Mouse (Mus musculus) CH12.LX (cell line): ENCODE measurements around the gene Bcas3. TPM values are rescaled to one million over a fixed set of nuclear protein-coding genes. Genes with fewer than 3 reads are reported as not detected.

Experiments
- DNase-seq: peaks from one replicate; pipeline ENCODE4 v3.0.0-alpha.2; 2013; ENCODE audit errors: extremely low read depth
- H3K27ac ChIP-seq: 2 replicates; pipeline ENCODE4 v1.5.1; 2012; ENCODE audit warnings: low read depth, mild to moderate bottlenecking, control low read depth, moderate library complexity; ENCODE audit not compliant: insufficient read depth
- H3K27me3 ChIP-seq: replicated peaks from 2 replicates; pipeline ENCODE3; 2012; ENCODE audit warnings: inconsistent platforms
- H3K36me3 ChIP-seq, 2 experiments: replicated peaks in 1 of 2; 2 replicates each; pipeline versions ENCODE3 to v1.6.1; 2012; ENCODE audit warnings: inconsistent platforms in 1 of 2, low read length in 1 of 2, mild to moderate bottlenecking in 1 of 2, mixed read lengths in 1 of 2, moderate library complexity in 1 of 2; ENCODE audit not compliant: control insufficient read depth in 1 of 2, insufficient read depth in 1 of 2
- H3K4me1 ChIP-seq, 2 experiments: 2 replicates each; pipeline ENCODE4 v1.6.1; 2012; ENCODE audit warnings: inconsistent platforms in 1 of 2, moderate library complexity in 1 of 2; ENCODE audit not compliant: insufficient read depth in 2 of 2, control insufficient read depth in 1 of 2
- H3K4me2 ChIP-seq: 2 replicates; pipeline ENCODE4 v1.6.1; 2012; ENCODE audit warnings: low read depth, mild to moderate bottlenecking, control low read depth; ENCODE audit not compliant: poor library complexity, insufficient read depth, severe bottlenecking
- H3K4me3 ChIP-seq, 3 experiments: fragments of 150-350 bp in 1 of 3; sonication (generic) in 1 of 3; replicated peaks in 1 of 3; 2 replicates each; pipeline versions ENCODE3 to v1.5.1; 2011 to 2012; ENCODE audit warnings: low read depth in 2 of 3, low read length in 2 of 3, mild to moderate bottlenecking in 2 of 3, moderate library complexity in 2 of 3, control low read depth in 1 of 3, improper control_type of control experiment in 1 of 3, inconsistent platforms in 1 of 3, mixed read lengths in 1 of 3; ENCODE audit not compliant: poor library complexity in 1 of 3
- H3K79me2 ChIP-seq: replicated peaks from 2 replicates; pipeline ENCODE4 v1.6.1; 2012; ENCODE audit warnings: mild to moderate bottlenecking, moderate library complexity; ENCODE audit not compliant: control insufficient read depth, poor library complexity, insufficient read depth, severe bottlenecking; ENCODE audit errors: extremely low read depth
- H3K9ac ChIP-seq: 2 replicates; pipeline ENCODE4 v1.6.1; 2012; ENCODE audit warnings: low read depth, mild to moderate bottlenecking, control low read depth, moderate library complexity; ENCODE audit not compliant: insufficient read depth
- H3K9me3 ChIP-seq: replicated peaks from 2 replicates; pipeline ENCODE3; 2012; ENCODE audit warnings: low read length, inconsistent platforms, mixed read lengths
- BHLHE40 ChIP-seq: IDR thresholded peaks from 2 replicates; pipeline ENCODE4 v1.6.1; 2011; ENCODE audit warnings: mild to moderate bottlenecking, low read depth, low read length, improper control_type of control experiment
- ETS1 ChIP-seq: conservative IDR thresholded peaks from 2 replicates; pipeline ENCODE4 v1.6.1; 2012; ENCODE audit warnings: low read depth, mild to moderate bottlenecking, inconsistent platforms, low read length, improper control_type of control experiment, moderate library complexity
- HCFC1 ChIP-seq: IDR thresholded peaks from 2 replicates; pipeline ENCODE4 v1.6.1; 2012; ENCODE audit warnings: low read depth, mild to moderate bottlenecking, inconsistent platforms, low read length, improper control_type of control experiment
- IRF4 ChIP-seq: IDR thresholded peaks from 2 replicates; pipeline ENCODE4 v1.6.1; 2014; ENCODE audit warnings: low read depth, mild to moderate bottlenecking, inconsistent platforms, low read length, improper control_type of control experiment
- MAX ChIP-seq: IDR thresholded peaks from 2 replicates; pipeline ENCODE4 v1.6.1; 2011; ENCODE audit warnings: low read length, improper control_type of control experiment
- MEF2A ChIP-seq: IDR thresholded peaks from 2 replicates; pipeline ENCODE4 v1.6.1; 2014; ENCODE audit warnings: low read depth, mild to moderate bottlenecking, inconsistent platforms, low read length, improper control_type of control experiment, borderline replicate concordance
- MXI1 ChIP-seq: IDR thresholded peaks from 2 replicates; pipeline ENCODE4 v1.6.1; 2011; ENCODE audit warnings: mild to moderate bottlenecking, low read depth, low read length, improper control_type of control experiment
- NELFE ChIP-seq: IDR thresholded peaks from 2 replicates; pipeline ENCODE4 v1.6.1; 2011; ENCODE audit warnings: low read depth, low read length, improper control_type of control experiment
- NRF1 ChIP-seq: IDR thresholded peaks from 2 replicates; pipeline ENCODE4 v1.6.1; 2014; ENCODE audit warnings: low read depth, mild to moderate bottlenecking, inconsistent platforms, low read length, improper control_type of control experiment, moderate library complexity
- SMC3 ChIP-seq: IDR thresholded peaks from 2 replicates; pipeline ENCODE4 v1.6.1; 2011; ENCODE audit warnings: low read depth, low read length, improper control_type of control experiment
- USF2 ChIP-seq: conservative IDR thresholded peaks from 2 replicates; pipeline ENCODE4 v1.6.1; 2011; ENCODE audit warnings: low read depth, low read length, improper control_type of control experiment
- ZC3H11A ChIP-seq: IDR thresholded peaks from 2 replicates; pipeline ENCODE4 v1.6.1; 2012; ENCODE audit warnings: low read depth, mild to moderate bottlenecking, inconsistent platforms, low read length, improper control_type of control experiment
- dilution Hi-C: fragments of 300-500 bp; cut with MboI; formaldehyde crosslinking; loops from 2 replicates; pipeline ENCODE4 v1.14.3; 2020; ENCODE audit warnings: low sequenced_read_pairs; ENCODE audit not compliant: extremely low pct_unique_long_range_greater_than_20kb, extremely low pct_ligation_motif_present
- in situ Hi-C: fragments of 300-500 bp; cut with MboI; formaldehyde crosslinking; loops from 3 replicates; pipeline ENCODE4 v1.14.3; 2019; ENCODE audit warnings: low sequenced_read_pairs, low pct_ligation_motif_present, low pct_unique_long_range_greater_than_20kb, mixed read lengths
- polyA plus RNA-seq: library from polyadenylated mRNA; unstranded; fragments of >175 nt; gene quantifications from 2 replicates; pipeline ENCODE4 v1.2.1, GENCODE M21; 2012; ENCODE audit warnings: low read depth; ENCODE audit not compliant: insufficient read length
- total RNA-seq, 2 experiments: library from RNA; depleted of rRNA; stranded (reverse); fragments of 300-350 nt in 1 of 2; fragments of >200 nt in 1 of 2; gene quantifications; 2 replicates each; pipeline ENCODE4 v1.2.3; 2012 to 2014

The Bcas3 gene
- total and polyA plus RNA-seq, 3 experiments, result 8.2 to 21.3 (median 9.7) TPM

DNA sequence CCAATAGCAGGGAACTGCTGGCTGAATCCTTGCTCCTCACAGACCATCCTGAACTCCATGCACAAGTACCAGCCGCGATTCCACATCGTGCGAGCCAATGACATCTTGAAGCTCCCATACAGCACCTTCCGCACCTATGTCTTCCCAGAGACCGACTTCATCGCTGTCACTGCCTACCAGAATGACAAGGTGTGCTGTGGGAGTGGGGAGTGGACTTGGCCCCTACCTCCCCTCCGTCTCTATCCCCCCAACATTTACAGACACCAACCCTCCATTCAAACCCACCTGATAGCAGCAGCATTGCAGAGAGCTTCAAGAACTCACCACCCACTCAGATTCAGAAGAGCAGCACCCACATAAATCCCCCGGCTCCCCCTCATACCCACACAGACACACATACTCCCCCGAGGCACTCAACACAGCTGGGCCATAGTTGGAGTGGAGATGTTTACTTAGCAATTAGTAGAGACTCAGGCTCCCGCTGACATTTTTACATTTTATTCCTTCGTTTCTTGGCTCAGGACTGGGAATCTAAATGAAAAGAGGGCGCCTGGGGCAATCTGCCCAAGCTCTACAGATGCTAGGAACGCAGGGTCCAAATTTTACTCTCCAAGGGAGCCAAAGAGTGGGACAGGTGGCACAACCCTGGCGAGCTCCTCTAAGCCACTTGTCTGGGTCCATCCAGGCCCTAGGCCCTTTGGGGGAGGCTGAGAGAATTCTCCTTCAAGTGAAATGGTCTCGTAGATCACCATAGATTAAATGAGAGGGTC, 483.0 kb downstream of the Bcas3 start:
- peaks cover 51% of the 10 kb centered on the region for H3K9me3 ChIP-seq
- in situ Hi-C loops (no loop called here), dilution Hi-C loops (no loop called here)
- H3K36me3 ChIP-seq, result no peaks in the 10 kb centered on the region
- H3K4me1 ChIP-seq, result no peaks in the 10 kb centered on the region
- H3K27ac ChIP-seq, result no peak overlapping the region
- no peak for DNase-seq
- H3K9ac ChIP-seq, result no peak overlapping the region
- TF ChIP-seq ZC3H11A, result no peak
- TF ChIP-seq NRF1, result no peak
- no peak for TF ChIP-seq USF2
- no peak for TF ChIP-seq MEF2A
- peaks cover 10% of the 10 kb centered on the region for H3K27me3 ChIP-seq
- H3K4me3 ChIP-seq, result no peak overlapping the region
- no peaks in the 10 kb centered on the region for H3K79me2 ChIP-seq
- no peak overlapping the region for H3K4me2 ChIP-seq

DNA sequence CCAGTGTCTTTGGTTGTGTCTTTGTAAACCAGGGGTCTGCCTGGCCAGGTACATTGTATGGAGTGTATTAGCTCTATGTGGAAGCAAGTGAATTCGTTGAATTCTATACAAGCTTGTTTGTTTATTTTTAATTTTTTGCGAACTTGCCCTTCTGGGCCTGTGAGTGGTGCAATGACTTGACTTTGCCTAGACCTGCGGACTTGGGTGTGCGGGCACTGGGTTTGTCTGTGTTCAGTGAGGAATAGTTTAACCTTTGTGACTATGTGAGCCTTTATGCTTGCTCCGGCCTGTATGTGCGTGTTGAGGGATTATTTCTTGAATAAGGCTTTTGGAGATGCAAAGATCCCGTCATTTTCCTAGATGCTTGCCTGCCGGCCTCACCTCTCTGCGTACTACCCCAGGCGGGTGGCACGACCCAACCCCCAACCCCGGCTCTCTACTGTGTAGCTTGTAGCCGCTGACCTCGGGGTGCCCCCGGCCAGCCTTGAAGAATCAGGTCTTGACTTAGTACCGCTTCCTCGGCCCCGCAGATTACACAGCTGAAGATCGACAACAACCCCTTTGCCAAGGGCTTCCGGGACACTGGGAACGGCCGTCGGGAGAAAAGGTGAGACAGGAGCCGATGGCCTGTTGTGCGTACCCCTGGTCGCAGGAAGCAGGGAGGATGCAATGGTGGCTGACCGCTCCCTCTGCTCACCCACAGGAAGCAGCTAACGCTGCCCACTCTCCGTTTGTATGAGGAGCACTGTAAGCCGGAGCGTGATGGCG, 483.7 kb downstream of the Bcas3 start:
- in situ Hi-C loops (no loop called here), dilution Hi-C loops (no loop called here)
- Histone ChIP-seq H3K36me3 (no peaks in the 10 kb centered on the region), H3K27ac (no peak overlapping the region), H3K79me2 (no peaks in the 10 kb centered on the region), H3K27me3 (peaks cover 16% of the 10 kb centered on the region), H3K4me3 (no peak overlapping the region), H3K4me2 (no peak overlapping the region), H3K9me3 (peaks cover 49% of the 10 kb centered on the region), H3K4me1 (no peaks in the 10 kb centered on the region), H3K9ac (no peak overlapping the region)
- DNase-seq, result no peak
- TF ChIP-seq NELFE (no peak), BHLHE40 (no peak), USF2 (no peak), IRF4 (no peak)

GRCm38 (mm10) chr11:85837291-85837647, 484.3 kb downstream of the Bcas3 start:
- Histone ChIP-seq H3K9me3 (peaks cover 47% of the 10 kb centered on the region), H3K9ac (no peak overlapping the region), H3K4me3 (no peak overlapping the region)
- DNase-seq, result no peak
- in situ Hi-C loops (no loop called here), dilution Hi-C loops (no loop called here)
- no peak for TF ChIP-seq ETS1
- no peak for TF ChIP-seq MAX
- no peak for TF ChIP-seq MXI1
- TF ChIP-seq HCFC1, result no peak
- TF ChIP-seq SMC3, result no peak
- TF ChIP-seq, all 38 proteins: peak for 0
- H3K79me2 ChIP-seq, result no peaks in the 10 kb centered on the region
- no peaks in the 10 kb centered on the region for H3K4me1 ChIP-seq
- H3K27me3 ChIP-seq, result peaks cover 19% of the 10 kb centered on the region
- H3K36me3 ChIP-seq, result no peaks in the 10 kb centered on the region
- H3K27ac ChIP-seq, result no peak overlapping the region
- no peak overlapping the region for H3K4me2 ChIP-seq
